Mouse (Mus musculus) midbrain, embryonic 11.5 days (tissue): ENCODE results near the gene Best1. TPM values are rescaled to one million over a fixed set of nuclear protein-coding genes. Genes with fewer than 3 reads are reported as not detected.

ENCODE experiments used
- ATAC-seq: fragments of 200-750 bp; cut with Nextera tagmentation; 2 replicates; pipeline ENCODE4 v1.8.0; 2017; ENCODE audit warnings: moderate TSS enrichment, moderate library complexity; ENCODE audit not compliant: low FRiP score
- DNase-seq: peaks from one replicate; pipeline ENCODE4 v3.0.0; 2015; ENCODE audit warnings: low spot score; ENCODE audit errors: missing footprints
- H3K27ac ChIP-seq: fragments of 300-500 bp; sonication (generic); 2 replicates; pipeline ENCODE4 v1.5.1; 2014; ENCODE audit warnings: low read depth, low read length
- H3K27me3 ChIP-seq: fragments of 300-500 bp; sonication (generic); 2 replicates; pipeline ENCODE4 v1.6.1; 2014; ENCODE audit warnings: mild to moderate bottlenecking, low read length, moderate library complexity, mixed read lengths; ENCODE audit not compliant: control insufficient read depth, insufficient read depth
- H3K36me3 ChIP-seq: fragments of 300-500 bp; sonication (generic); 2 replicates; pipeline ENCODE4 v1.6.1; 2014; ENCODE audit warnings: mild to moderate bottlenecking, low read length, moderate library complexity, mixed read lengths; ENCODE audit not compliant: control insufficient read depth, insufficient read depth
- H3K4me1 ChIP-seq: fragments of 300-500 bp; sonication (generic); 2 replicates; pipeline ENCODE4 v1.6.1; 2014; ENCODE audit warnings: low read length; ENCODE audit not compliant: control insufficient read depth, insufficient read depth
- H3K4me2 ChIP-seq: fragments of 300-500 bp; sonication (generic); 2 replicates; pipeline ENCODE4 v1.6.1; 2014; ENCODE audit warnings: mild to moderate bottlenecking, moderate library complexity
- H3K4me3 ChIP-seq: fragments of 300-500 bp; sonication (generic); 2 replicates; pipeline ENCODE4 v1.5.1; 2014; ENCODE audit warnings: low read depth, low read length
- H3K9ac ChIP-seq: fragments of 300-500 bp; sonication (generic); 2 replicates; pipeline ENCODE4 v1.6.1; 2014; ENCODE audit warnings: low read length
- H3K9me3 ChIP-seq: fragments of 300-500 bp; sonication (generic); 2 replicates; pipeline ENCODE4 v1.6.1; 2016; ENCODE audit warnings: low read length; ENCODE audit not compliant: control insufficient read depth
- WGBS: fragments of 180-500 bp; shearing (Covaris S2); extraction: QIAGEN DNeasy Blood & Tissue Kit; methylation state at CpG from one replicate; pipeline ENCODE4 v1.1.7; 2014; 5-methylcytosine and 5-hydroxymethylcytosine counted together
- polyA plus RNA-seq: library from polyadenylated mRNA; unstranded; fragments of >200 nt; fragmentation: Nextera tagmentation; extraction: Ambion mirVana; gene quantifications from 2 replicates; pipeline ENCODE4 v1.2.1, GENCODE M21; 2014

The Best1 gene
- polyA plus RNA-seq, 1 experiment from 2014 or later: 1.3 TPM

GRCm38 (mm10) chr19:10041388-10042148 lies 40.1 kb upstream of the Best1 start, which contains the start of gene Fads3:
Gene Fads3 (plus strand): TSS chr19:10041569.
- peak within 1 kb of the TSS; percentile 66 for H3K9ac ChIP-seq
- H3K27me3 ChIP-seq: peaks cover 8% of the 10 kb centered on the region
- DNase-seq (peak; percentile 93), ATAC-seq (peak; percentile 92)
- peak within 1 kb of the TSS; percentile 56 for H3K4me3 ChIP-seq
- under 1% methylated on average over 66 of the region's 69 CpGs for WGBS
- no peak within 1 kb of the TSS for H3K27ac ChIP-seq
- peaks cover 7% of the 10 kb centered on the region for H3K4me1 ChIP-seq
- H3K9me3 ChIP-seq: no peaks in the 10 kb centered on the region
- H3K4me2 ChIP-seq: peak within 1 kb of the TSS; percentile 99
- no peaks in the 10 kb centered on the region for H3K36me3 ChIP-seq

- DNase-seq (peak; percentile 86), ATAC-seq (peak; percentile 20; the same call in 1 of the 2 replicates)
- peaks cover 8% of the 10 kb centered on the region for H3K27me3 ChIP-seq
- no peak overlapping the region for H3K27ac ChIP-seq
- no peaks in the 10 kb centered on the region for H3K36me3 ChIP-seq
- peak overlapping the region; percentile 66 for H3K9ac ChIP-seq
- peaks cover 7% of the 10 kb centered on the region for H3K4me1 ChIP-seq
- WGBS: 6% methylated on average over 20 of the region's 20 CpGs
- peak overlapping the region; percentile 99 for H3K4me2 ChIP-seq
- no peaks in the 10 kb centered on the region for H3K9me3 ChIP-seq
- H3K4me3 ChIP-seq: peak overlapping the region; percentile 56
Measured at GRCm38 (mm10) chr19:10040866-10041387, 39.5 kb upstream of the Best1 start.

- 88% methylated on average over 2 of the region's 2 CpGs for WGBS
- no peak overlapping the region for H3K4me2 ChIP-seq
- H3K36me3 ChIP-seq: no peaks in the 10 kb centered on the region
- H3K9ac ChIP-seq: no peak overlapping the region
- H3K27ac ChIP-seq: no peak overlapping the region
- H3K4me1 ChIP-seq: peaks cover 7% of the 10 kb centered on the region
- H3K4me3 ChIP-seq: no peak overlapping the region
- peaks cover 8% of the 10 kb centered on the region for H3K27me3 ChIP-seq
- no peaks in the 10 kb centered on the region for H3K9me3 ChIP-seq
- DNase-seq: no peak
- ATAC-seq: no peak
Measured at GRCm38 (mm10) chr19:10039615-10040014, 38.2 kb upstream of the Best1 start.

GRCm38 (mm10) chr19:10038910-10039309 lies 37.5 kb upstream of the Best1 start:
- H3K4me2 ChIP-seq: no peak overlapping the region
- DNase-seq: no peak
- H3K4me1 ChIP-seq: peaks cover 13% of the 10 kb centered on the region
- H3K9me3 ChIP-seq: no peaks in the 10 kb centered on the region
- no peak overlapping the region for H3K27ac ChIP-seq
- no peak overlapping the region for H3K9ac ChIP-seq
- H3K27me3 ChIP-seq: peaks cover 8% of the 10 kb centered on the region
- H3K36me3 ChIP-seq: no peaks in the 10 kb centered on the region
- ATAC-seq: no peak
- no peak overlapping the region for H3K4me3 ChIP-seq
- 37% methylated on average over 3 of the region's 3 CpGs for WGBS

GRCm38 (mm10) chr19:10038364-10038763 lies 36.9 kb upstream of the Best1 start:
- peaks cover 8% of the 10 kb centered on the region for H3K27me3 ChIP-seq
- peaks cover 16% of the 10 kb centered on the region for H3K4me1 ChIP-seq
- DNase-seq: no peak
- H3K4me3 ChIP-seq: no peak overlapping the region
- no peak overlapping the region for H3K27ac ChIP-seq
- H3K4me2 ChIP-seq: no peak overlapping the region
- H3K36me3 ChIP-seq: no peaks in the 10 kb centered on the region
- no peak for ATAC-seq
- H3K9me3 ChIP-seq: no peaks in the 10 kb centered on the region
- WGBS: 75% methylated on average over 3 of the region's 3 CpGs
- H3K9ac ChIP-seq: no peak overlapping the region

- no peak overlapping the region for H3K4me2 ChIP-seq
- H3K9me3 ChIP-seq: no peaks in the 10 kb centered on the region
- DNase-seq (no peak), ATAC-seq (no peak)
- peaks cover 6% of the 10 kb centered on the region for H3K27me3 ChIP-seq
- H3K9ac ChIP-seq: no peak overlapping the region
- H3K4me1 ChIP-seq: peaks cover 16% of the 10 kb centered on the region
- no peak overlapping the region for H3K4me3 ChIP-seq
- WGBS: 77% methylated on average over 2 of the region's 2 CpGs
- no peak overlapping the region for H3K27ac ChIP-seq
- no peaks in the 10 kb centered on the region for H3K36me3 ChIP-seq
Measured at GRCm38 (mm10) chr19:10037534-10037933, 36.1 kb upstream of the Best1 start.

GRCm38 (mm10) chr19:10034785-10035447 lies 33.5 kb upstream of the Best1 start:
- Histone ChIP-seq H3K27me3 (peaks cover under 1% of the 10 kb centered on the region), H3K4me1 (peaks cover 9% of the 10 kb centered on the region; the same call in 1 of the 2 replicates), H3K4me2 (no peak overlapping the region), H3K9ac (no peak overlapping the region), H3K9me3 (no peaks in the 10 kb centered on the region), H3K4me3 (no peak overlapping the region), H3K27ac (no peak overlapping the region), H3K36me3 (no peaks in the 10 kb centered on the region)
- DNase-seq: peak; percentile 99
- peak; percentile 73 for ATAC-seq
- WGBS: 55% methylated on average over 8 of the region's 8 CpGs

- H3K27me3 ChIP-seq: no peaks in the 10 kb centered on the region
- WGBS: 70% methylated on average over 5 of the region's 5 CpGs
- no peak overlapping the region for H3K4me3 ChIP-seq
- H3K4me1 ChIP-seq: peaks cover 9% of the 10 kb centered on the region; the same call in 1 of the 2 replicates
- DNase-seq (no peak), ATAC-seq (no peak; the same call in 1 of the 2 replicates)
- H3K9me3 ChIP-seq: no peaks in the 10 kb centered on the region
- no peaks in the 10 kb centered on the region for H3K36me3 ChIP-seq
- 0 out of 2 replicates have a peak overlapping the region, but pooled peaks have one; percentile 20 for H3K9ac ChIP-seq
- H3K4me2 ChIP-seq: no peak overlapping the region
- no peak overlapping the region for H3K27ac ChIP-seq
Measured at GRCm38 (mm10) chr19:10034356-10034755, 32.9 kb upstream of the Best1 start.
